Mouse (Mus musculus) B cell, adult 67 days (primary cell): ENCODE results near the gene Tmem258. TPM values are rescaled to one million over a fixed set of nuclear protein-coding genes. Genes with fewer than 3 reads are reported as not detected.

Source experiments
- total RNA-seq, 2 experiments: library from RNA; stranded (reverse); gene quantifications; 4 replicates each; pipeline ENCODE4 v1.2.4; 2023

Tmem258 gene
- total RNA-seq: 100 to 1,000 TPM; 106 TPM

DNA sequence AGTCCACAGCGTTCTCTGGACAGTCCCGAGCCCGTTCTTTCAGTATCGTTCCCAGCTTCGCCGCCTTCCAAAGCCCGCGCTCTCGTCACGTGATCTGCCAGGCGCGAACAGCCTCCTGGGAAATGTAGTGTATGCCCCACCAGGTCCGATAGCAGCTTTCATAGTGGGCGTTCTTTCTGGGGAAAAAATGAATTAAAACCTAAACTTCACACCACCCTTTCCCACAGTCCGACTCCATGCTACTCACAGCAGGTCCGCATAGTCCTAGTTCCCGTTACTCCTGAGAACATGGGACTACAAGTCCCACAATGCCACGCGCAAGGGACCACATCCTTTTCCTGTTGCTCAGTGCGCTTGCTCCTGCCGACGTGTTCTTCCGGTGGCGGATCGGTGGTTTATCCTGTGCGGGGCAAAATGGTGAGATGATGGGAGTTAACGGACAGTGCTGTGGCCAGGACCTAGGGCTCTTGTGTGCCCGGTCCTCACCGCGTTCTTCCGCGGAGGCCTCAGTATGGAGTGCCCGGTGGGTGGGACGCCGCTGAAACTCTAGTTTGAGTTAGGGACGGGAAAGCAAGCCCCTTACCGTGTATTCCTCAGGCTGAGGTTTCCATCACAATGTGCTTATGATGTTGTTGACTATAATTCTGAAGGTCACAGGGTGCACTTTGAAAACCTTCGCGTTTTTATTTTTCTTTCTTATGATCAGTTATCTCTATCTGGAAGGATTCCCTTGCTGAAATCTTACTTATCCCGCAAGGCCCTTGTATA lies at the start of gene Tmem258, which contains the start of gene Fen1:
Gene Tmem258 (plus strand): TSS at position 167 of the 768 bp plus-strand sequence.
Gene Fen1 (minus strand): TSS at position 322 of the 768 bp plus-strand sequence.

GRCm38 (mm10) chr19:10182670-10183298 lies 21.0 kb upstream of the Tmem258 start, which contains the start of gene Fads1:
Fads1 (plus strand) TSS chr19:10182888.

DNA sequence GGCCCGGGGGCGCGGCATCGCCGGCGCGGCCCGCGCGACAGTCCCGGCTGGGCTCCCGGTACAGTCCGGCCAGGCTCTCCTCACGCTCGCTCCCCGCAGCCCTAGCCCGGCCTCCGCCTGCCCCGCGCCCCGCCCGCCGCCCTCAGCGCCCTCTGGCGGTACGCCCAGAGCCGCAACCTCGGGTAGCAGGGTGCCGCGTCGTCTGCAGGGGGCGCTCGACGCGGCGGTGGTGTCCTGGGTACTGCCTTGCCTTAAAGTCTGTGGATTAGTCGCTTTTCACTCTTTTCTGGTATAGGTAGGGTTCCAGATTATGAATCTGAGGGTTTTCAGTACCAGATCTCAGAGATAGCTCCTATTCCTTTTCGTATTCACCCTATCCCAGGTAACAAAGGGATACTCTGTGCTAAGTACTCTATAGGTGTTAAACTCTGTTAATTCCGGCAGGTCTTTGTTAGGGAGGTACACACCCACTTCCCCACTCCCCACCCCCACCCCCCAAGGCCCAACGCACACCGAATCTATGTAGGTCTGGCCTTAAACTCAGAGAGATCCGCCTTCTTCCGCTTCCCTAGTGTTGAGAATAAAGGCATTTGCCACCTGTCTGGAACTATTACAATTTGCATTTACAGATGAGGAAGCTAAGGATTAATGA lies 37.0 kb downstream of the Tmem258 start, which contains the start of gene Myrf:
Gene Myrf (minus strand): TSS at position 95 of the 652 bp plus-strand sequence.

Other genes with a start within 250 kb of the Tmem258 start
- gene Fth1, start 223.4 kb upstream of the Tmem258 start, total RNA-seq: 1,000 to 10,000 TPM; 1,869 to 2,215 TPM
- gene Best1, start 202.4 kb upstream of the Tmem258 start, total RNA-seq: not detected
- under 1 TPM in 1 of 2 experiments, not detected in 1; 0.64 TPM for gene Rab3il1, start 202.3 kb upstream of the Tmem258 start, total RNA-seq
- gene Fads3, start 162.4 kb upstream of the Tmem258 start, total RNA-seq: 1 to 10 TPM in 1 of 2 experiments, under 1 TPM in 1; 0.39 to 1.2 TPM
- under 1 TPM; 0.24 to 0.44 TPM for gene Fads2, start 102.3 kb upstream of the Tmem258 start, total RNA-seq
- 1 to 10 TPM; 3.8 to 5.5 TPM for gene Fads1, start 21.1 kb upstream of the Tmem258 start, total RNA-seq
- gene Fen1, start 155 bp downstream of the Tmem258 start, total RNA-seq: 10 to 100 TPM; 23.9 to 27.2 TPM
- not detected for gene Myrf, start 36.7 kb downstream of the Tmem258 start, total RNA-seq
- gene Dagla, start 100.9 kb downstream of the Tmem258 start, total RNA-seq: not detected
- not detected for gene Syt7, start 185.1 kb downstream of the Tmem258 start, total RNA-seq